Mouse (Mus musculus): Measurements from ENCODE around the gene St7. TPM values are rescaled to one million over a fixed set of nuclear protein-coding genes. Genes with fewer than 3 reads are reported as not detected.

Gene St7
- total RNA-seq, 2 experiments from 2014 or later, result 27.0 to 27.4 TPM

DNA sequence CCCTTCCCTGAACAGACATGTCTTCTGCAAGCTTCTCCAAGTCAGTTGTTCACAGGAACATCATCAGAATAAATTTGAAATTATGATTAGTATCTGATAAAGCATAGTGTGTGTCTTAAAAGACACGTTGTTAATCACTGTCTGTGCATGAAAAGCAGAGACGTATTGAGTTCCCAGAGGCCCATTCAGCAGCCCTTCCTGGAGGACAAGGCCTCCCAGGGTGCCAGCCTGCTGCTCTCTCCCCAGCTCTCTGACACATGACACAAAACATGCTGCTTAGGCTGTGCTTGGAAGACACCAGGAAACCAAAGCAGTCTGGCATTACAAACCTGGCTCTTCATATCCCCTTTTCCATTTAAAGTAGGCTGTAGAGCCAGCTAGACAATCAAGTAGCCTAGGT lies 249.2 kb downstream of the St7 start:
- no peak for DNase-seq (ENCODE audit: low spot score in 2 of 2)

DNA sequence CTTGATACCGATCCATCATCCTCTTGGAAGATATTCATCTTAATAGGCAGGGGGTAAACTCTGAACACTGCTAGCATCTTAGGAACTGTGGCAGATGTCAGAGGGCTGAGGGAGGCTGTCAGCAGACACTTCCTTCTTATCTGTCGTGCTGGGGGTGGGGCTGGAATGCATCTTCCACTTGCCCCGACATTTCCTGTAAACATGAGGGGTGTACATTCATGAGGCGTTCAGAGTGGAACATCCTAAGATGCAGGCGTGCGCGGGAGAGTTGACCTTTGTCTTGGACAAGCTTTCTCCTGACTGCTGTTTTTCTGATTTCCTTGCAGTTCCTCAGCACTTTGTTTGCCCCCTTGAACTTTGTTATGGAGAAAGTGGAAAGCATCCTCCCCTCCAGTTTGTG lies 249.6 kb downstream of the St7 start:
- DNase-seq (ENCODE audit: low spot score in 2 of 2), result no peak

DNA sequence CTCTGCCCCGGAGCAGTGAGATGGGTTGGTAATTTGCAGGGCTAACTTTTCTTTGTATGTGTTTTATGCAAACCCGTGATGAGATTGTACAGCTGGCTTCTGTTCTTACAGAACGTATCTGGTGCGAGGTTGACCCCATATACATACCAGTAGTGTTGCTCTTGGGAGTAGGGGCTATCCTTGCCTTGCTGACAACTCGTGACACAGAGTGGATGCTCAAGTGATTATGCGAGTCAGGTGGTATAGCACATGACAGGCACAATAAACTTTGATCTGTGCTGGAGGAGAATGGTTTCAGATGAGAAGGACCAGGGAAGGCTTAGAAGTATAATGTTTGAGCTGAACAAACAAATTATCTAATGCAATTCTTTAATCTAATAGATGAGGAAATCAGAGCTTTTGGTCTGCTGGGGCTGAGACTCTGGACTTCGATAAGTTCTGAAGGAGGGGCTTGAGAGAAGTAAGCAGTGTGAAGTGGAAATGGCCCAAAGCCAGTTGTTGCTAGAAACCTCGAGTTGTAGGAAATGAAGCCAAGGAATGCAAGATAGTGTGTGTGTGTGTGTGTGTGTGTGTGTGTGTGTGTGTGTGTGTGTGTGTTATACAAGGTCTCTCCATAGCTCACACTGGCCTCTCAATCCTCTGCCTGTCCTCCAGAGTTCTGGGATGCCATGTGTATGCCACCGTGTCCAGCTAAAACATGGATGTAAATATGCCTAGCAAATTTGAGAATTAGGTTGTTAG lies 251.3 kb downstream of the St7 start:
- DNase-seq (ENCODE audit: low spot score in 2 of 2), result no peak

DNA sequence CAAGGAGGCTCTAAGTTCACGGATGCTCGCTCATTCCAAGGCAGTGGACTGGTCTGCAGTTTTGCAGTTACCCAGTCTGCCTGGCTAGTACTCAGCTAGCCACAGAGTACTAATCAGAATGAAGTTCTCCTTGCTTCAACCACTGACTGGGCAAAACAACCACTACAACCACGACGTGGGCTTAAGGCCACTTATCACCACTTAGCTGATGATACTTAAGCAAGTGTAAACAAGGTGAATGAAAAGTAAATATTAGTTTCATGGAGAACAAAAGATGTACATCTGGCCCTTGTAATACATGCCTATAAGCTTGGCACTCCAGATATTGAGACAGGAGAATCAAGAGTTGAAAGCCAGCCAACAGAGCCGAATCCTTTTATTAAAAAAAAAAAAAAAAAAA lies 253.7 kb downstream of the St7 start:
- no peak for DNase-seq (ENCODE audit: low spot score in 2 of 2)

DNA sequence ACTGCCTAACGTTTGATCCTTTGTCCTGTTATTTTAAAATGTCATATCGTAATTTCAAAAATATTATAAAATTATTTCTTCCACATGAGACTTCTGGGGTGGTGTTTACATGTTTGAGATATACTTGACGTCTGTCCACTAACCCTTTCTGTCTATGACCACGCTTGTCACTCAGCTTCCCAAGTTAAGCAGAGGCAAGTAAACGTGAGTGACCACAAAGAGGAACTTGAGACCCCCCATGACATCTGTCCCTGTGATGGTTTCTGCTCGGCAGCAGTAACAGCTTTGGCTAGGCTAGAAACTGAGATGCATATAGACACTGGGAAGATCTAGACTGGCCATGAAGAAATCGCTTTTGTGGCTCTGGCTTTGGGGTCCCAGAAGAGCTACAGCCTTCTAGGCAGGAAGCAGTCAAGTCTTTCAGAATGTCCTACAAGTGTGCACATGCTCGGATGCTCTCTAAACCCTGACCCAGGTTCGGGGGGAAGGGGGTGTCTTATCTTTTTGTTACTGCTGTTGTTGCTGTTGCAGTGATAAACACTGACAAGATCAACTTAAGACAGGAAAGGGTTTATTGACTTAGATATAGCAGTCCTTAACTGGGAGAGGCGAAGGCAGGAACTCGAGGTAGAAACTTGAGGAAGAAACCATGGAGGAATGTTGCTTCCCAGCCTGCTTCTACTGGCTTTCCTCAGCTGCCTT lies 254.5 kb downstream of the St7 start:
- DNase-seq (ENCODE audit: low spot score in 2 of 2), result no peak

DNA sequence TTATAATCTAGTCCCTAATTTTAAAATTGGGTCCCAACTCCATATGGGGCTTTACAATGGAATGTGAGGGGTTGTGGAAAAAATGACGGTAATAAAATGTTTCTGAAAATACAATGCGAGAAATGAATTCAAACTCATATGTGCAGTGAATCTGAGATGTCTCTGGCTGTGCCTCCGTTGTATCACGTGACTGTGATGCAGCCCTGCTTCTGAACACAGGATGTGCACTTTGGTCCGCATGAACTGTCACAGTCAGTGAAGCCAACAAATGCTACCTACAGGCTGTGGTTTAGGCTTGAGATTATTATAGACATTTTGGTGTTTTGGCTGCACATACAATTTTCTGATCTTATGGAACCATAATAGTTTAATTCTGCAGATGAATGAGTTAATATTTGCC lies 256.4 kb downstream of the St7 start:
- DNase-seq (ENCODE audit: low spot score in 2 of 2), result no peak

DNA sequence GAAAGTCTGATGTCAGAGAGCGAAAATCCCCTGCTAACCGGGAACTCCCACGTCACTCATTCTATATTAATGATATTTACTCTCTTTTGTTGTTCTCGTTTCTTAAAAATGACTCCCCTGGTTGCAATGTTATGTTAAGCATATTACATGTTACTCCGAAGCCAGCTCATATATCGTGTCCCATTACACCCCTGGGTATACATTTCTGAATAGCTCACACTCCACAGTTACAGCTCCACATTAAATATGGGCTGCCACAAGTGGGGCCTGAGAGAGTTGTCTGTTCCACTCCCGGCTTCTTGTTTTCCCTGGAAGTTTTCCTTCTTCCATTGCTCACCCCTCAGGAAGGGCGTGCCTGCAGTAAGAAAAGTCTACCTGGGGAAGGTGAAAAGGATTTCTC lies 259.0 kb downstream of the St7 start:
- DNase-seq (ENCODE audit: low spot score in 2 of 2), result no peak

DNA sequence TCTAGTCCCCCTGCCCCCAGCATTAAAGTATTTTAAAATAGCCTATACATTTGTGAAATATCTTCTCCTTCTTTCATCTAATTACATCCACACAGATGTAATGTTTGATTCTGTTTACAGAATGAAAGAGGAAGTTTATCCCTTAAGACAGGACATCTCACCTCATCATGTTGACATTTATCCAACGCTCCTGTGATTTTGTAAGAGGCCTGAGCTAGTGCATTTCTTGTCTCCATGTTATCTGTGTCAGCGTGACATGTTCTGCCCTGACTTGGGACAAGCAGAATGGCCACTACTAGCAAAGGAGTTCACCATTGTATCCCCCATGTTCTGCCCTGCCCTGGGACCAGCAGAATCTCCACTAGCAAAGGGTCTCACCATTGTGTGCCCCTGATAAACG lies 270.7 kb downstream of the St7 start:
- DNase-seq (ENCODE audit: low spot score in 2 of 2), result no peak

DNA sequence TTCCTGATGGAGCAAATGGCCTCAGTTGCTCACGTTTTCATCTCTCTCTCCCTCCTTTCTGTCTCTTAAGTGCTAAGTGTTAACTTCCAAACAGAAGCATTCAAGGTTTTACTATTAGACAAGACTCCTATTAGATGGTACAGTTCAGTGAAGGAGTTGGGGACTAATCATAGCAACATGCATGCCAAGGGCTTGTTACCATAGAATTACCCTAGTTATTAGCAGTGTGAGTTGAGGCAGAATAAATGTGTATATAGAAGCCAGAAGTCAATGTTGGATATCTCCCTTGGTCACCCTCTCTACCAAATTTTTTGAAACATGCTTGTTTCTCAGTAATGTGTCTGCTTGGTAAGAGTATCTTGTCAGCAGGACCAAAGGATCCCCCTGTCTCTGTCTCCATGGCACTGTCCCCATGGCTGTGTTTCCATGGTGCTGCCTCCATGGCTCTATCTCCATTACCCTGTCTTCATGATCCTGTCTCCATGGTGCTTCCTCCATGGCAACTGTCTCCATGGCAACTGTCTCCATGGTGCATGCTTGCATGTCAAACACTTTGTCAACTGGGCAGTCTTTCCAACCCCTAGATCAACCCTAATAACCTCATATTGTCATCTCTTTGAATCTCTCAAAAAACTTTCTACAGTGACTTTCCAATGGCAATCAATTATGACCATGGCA lies 275.9 kb downstream of the St7 start:
- DNase-seq (ENCODE audit: low spot score in 2 of 2), result no peak

DNA sequence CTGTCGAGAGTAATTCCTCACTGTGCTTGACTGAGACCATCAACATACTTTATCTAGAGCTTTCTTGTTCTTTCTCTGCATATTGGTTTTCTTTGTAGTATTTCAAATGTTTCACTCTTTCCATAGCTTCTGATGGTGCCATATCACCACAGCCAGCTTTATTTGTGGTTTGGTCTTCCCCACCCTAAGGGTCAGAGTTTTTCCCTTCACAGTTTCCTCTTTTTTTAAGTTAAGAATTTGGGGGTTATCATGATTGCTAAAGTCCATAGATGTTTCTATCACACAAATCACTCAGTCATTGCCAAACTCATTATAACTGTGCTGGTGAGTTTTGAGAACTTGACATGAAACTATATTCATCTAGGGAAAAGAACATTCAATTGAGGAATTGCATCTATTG lies 277.1 kb downstream of the St7 start:
- DNase-seq (ENCODE audit: low spot score in 2 of 2), result no peak

DNA sequence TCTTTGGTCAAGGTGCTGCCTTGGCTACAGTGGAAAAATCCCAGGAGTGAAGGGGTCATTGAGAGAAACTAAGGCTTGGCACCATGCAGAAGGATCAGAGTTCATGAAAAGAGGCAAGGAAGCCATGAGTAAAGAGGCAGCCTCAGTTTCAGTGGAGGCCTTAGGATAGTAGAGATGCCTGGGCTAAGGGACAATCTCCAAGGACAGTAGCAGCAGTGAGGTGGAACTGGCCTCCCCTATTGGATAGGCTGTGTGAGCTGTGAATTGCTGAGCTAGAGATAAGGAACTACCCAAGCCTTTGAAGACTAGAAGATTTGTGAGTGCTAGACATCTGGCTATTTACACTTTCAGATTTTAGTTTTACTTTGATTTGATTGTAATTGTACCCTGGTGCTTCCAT lies 278.7 kb downstream of the St7 start:
- DNase-seq (ENCODE audit: low spot score in 2 of 2), result no peak

DNA sequence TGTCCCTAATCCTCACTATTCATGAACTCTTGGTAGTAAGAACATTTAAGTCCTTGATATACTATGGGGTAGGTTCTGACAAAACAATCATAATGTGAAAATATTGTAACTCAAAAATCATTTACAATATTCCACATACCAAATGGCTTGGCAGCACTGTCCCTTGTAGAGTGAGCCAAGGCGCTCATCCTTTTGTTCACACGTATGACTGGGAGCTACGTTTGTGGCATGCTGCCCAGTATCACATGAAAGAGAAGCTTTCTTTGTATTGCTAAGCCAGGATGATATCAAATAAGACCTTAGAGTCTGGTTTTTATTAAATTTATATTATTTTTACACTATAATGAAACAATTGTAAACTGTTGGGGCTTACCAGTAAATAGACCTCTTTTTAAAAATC lies 281.7 kb downstream of the St7 start:
- DNase-seq (ENCODE audit: low spot score in 2 of 2), result no peak

DNA sequence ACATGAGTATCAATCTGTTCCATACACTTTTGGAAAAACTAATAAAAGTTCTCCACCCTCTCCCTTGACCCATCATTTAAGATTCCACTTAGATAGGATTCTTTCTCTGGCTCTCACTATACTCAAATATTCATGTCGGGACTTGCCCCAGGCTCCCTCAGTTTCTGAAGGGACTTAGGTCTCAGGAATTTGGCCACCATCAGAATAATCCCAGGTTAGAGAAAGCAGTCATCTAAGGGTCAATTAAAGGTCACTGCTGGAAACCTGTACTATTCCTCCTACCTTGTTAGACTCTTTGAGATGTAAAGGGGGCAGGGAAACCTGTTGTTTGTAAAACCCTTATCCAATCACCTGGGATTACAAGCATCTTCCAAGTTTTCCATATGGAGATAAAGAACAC lies 284.4 kb downstream of the St7 start:
- DNase-seq (ENCODE audit: low spot score in 2 of 2), result no peak

DNA sequence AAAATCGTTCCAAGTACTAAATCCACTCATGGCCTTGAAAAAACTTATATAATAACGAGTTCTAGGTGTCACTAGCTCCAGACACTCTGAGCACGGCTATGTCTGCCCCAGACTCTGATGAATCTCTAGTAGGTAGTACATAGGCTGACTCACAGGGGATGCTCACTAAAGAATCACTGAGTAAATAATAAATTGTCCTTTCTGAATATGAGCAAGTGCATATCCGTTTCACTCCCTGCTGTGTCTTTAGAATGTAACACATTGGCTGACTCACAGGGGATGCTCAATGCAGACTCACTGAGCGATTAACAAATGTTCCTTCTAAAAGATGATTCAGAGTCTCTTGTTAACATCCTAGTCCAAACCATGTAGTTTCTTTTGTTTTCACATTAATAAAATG lies 285.6 kb downstream of the St7 start:
- DNase-seq (ENCODE audit: low spot score in 2 of 2), result no peak

DNA sequence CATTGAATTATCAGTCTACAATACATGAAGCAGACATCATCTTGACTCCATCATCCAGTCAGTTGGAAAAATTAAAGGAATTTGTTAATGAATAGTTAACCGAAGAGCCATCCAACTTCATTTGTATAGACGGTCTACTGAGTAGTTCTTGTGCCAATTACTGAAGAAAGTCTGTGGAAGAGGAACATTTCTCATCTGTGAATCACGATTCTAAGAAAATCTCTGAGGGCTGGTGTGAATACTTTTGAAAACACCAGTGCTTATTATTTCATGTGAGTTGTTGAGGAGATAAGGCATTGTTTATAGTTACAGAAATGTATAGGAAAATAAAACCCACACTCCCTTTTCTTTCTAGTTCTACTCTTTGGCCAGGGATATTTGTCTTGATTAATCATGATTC lies 286.1 kb downstream of the St7 start:
- no peak for DNase-seq (ENCODE audit: low spot score in 2 of 2)

DNA sequence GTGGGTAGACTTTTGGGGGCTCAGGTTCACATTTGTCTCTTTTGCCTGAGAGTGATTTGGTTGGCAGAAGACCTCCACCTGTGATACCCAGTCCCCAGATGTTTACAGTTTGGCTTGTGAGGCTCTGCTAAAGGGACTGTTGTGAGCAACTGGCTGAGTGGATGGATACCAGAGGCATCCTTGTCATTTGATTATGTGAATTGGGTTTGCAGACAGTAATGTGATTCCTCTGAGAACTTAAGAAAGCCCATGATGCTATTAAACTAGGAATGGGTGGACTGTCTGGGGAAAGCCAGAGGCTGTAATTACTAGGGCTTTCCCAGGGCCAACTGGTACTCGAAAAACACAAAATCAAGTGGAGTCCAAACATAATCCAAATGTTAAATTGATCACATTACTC lies 286.6 kb downstream of the St7 start:
- no peak for DNase-seq (ENCODE audit: low spot score in 2 of 2)

DNA sequence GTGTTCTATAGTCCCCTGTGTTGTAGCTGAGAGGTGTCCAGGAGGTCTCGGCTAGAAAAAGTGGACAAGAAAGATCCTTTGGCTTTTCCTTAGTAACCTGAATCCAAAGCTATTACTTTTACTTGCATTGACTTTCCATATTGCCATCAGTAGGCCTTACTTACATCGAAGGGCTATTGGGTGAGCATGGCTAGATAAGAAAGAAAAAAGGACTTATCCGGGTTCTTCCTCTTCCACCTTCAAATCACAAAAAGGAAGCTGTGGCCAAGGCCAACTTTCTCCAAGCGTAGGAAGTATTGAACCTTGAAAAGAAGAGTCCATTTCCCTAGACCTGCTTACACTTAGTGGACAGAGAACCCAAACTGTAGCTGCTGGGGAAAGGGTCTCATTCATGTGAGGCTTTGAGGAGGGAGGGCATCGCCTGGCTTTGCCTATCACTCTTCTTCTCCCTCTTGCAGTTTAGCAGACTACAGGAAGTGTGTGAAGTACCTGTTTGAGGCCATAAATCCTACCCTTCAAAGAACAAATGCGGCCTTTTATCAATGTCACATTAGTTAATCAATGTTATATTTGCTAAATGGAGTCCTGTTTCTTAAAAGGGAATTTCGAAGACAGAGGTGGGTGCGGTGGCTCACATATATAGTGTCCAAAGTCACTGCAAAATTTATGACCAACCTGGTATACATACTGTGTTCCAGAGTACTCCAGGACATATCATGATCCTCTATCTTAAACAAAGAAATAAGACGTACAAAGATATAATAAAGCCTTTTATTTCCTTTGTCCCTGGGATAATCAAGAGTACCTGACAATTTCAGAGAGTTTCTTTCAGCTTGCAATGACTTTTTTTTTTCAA lies 297.7 kb downstream of the St7 start:
- DNase-seq (ENCODE audit: low spot score in 2 of 2), result no peak

DNA sequence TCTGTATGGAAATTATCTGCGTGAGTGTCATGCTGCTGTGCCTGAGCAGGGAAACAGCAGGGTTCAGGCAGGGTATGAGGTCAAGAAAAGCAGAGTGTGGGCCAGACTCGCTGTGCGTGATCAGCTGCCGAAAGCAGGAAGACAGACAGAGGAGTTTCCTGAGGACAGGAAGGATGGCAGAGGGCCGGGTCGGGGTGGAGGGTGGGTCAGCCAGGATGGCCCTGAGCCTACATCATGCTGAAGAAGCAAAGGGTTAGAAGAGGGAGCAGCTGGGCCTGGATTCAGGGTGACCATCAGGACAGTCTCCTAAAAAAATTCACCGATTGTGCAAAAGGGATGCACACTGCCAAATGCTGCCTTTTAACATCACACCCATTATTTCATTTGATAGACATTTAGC lies 298.9 kb downstream of the St7 start:
- DNase-seq (ENCODE audit: low spot score in 2 of 2), result no peak
